Mouse (Mus musculus) erythroblast, embryonic 14.5 days (primary cell): ENCODE results near the gene 2310030G06Rik. TPM values are rescaled to one million over a fixed set of nuclear protein-coding genes. Genes with fewer than 3 reads are reported as not detected.

ENCODE experiments used
- H3K27me3 ChIP-seq: 2 replicates; pipeline ENCODE4 v1.6.1; 2012; ENCODE audit warnings: inconsistent platforms; ENCODE audit not compliant: control insufficient read depth
- H3K36me3 ChIP-seq: 2 replicates; pipeline ENCODE4 v1.6.1; 2012; ENCODE audit warnings: mild to moderate bottlenecking, inconsistent platforms; ENCODE audit not compliant: control insufficient read depth
- H3K4me1 ChIP-seq: 2 replicates; pipeline ENCODE4 v1.6.1; 2012; ENCODE audit warnings: inconsistent platforms; ENCODE audit not compliant: control insufficient read depth
- H3K4me3 ChIP-seq: replicated peaks from 2 replicates; pipeline ENCODE3; 2012; ENCODE audit warnings: moderate library complexity, mild to moderate bottlenecking, inconsistent platforms
- H3K9me3 ChIP-seq: 2 replicates; pipeline ENCODE4 v1.6.1; 2012; ENCODE audit warnings: low read length, inconsistent platforms, mixed read lengths; ENCODE audit not compliant: control insufficient read depth
- GATA1 ChIP-seq: IDR thresholded peaks from 2 replicates; pipeline ENCODE4 v1.6.1; 2012; ENCODE audit warnings: low read length, inconsistent platforms, mixed read lengths
- TAL1 ChIP-seq: IDR thresholded peaks from 3 replicates; pipeline ENCODE4 v1.6.1; 2012; ENCODE audit warnings: low read length, inconsistent platforms, mixed read lengths
- polyA plus RNA-seq: library from polyadenylated mRNA; stranded (reverse); fragments of >175 nt; gene quantifications from 2 replicates; pipeline ENCODE4 v1.2.3, GENCODE M21; 2012

Gene 2310030G06Rik
- polyA plus RNA-seq, 1 experiment = not detected

GRCm38 (mm10) chr9:50697706-50698041 is 48.7 kb downstream of the 2310030G06Rik start:
- H3K4me3 ChIP-seq = no peak overlapping the region
- peaks cover 84% of the 10 kb centered on the region for H3K27me3 ChIP-seq
- TF ChIP-seq GATA1 (no peak), TAL1 (no peak)
- H3K36me3 ChIP-seq = no peaks in the 10 kb centered on the region
- peaks cover 5% of the 10 kb centered on the region; the same call in 1 of the 2 replicates for H3K9me3 ChIP-seq
- peaks cover 3% of the 10 kb centered on the region for H3K4me1 ChIP-seq

GRCm38 (mm10) chr9:50696851-50697705 is 49.3 kb downstream of the 2310030G06Rik start:
- H3K36me3 ChIP-seq = no peaks in the 10 kb centered on the region
- peaks cover 3% of the 10 kb centered on the region for H3K4me1 ChIP-seq
- H3K4me3 ChIP-seq = no peak overlapping the region
- TF ChIP-seq TAL1 (no peak), GATA1 (no peak)
- peaks cover 5% of the 10 kb centered on the region; the same call in 1 of the 2 replicates for H3K9me3 ChIP-seq
- H3K27me3 ChIP-seq = peaks cover 82% of the 10 kb centered on the region

- Histone ChIP-seq H3K4me3 (no peak overlapping the region), H3K27me3 (peaks cover 63% of the 10 kb centered on the region), H3K4me1 (peaks cover 3% of the 10 kb centered on the region), H3K36me3 (no peaks in the 10 kb centered on the region), H3K9me3 (peaks cover 5% of the 10 kb centered on the region; the same call in 1 of the 2 replicates)
- no peak for TF ChIP-seq TAL1
- TF ChIP-seq GATA1 = no peak
Measured at GRCm38 (mm10) chr9:50695153-50695552, 51.2 kb downstream of the 2310030G06Rik start.

- H3K4me1 ChIP-seq = peaks cover 3% of the 10 kb centered on the region
- no peaks in the 10 kb centered on the region for H3K36me3 ChIP-seq
- H3K4me3 ChIP-seq = no peak overlapping the region
- peaks cover 3% of the 10 kb centered on the region; the same call in 1 of the 2 replicates for H3K9me3 ChIP-seq
- H3K27me3 ChIP-seq = peaks cover 47% of the 10 kb centered on the region
- TF ChIP-seq GATA1 (no peak), TAL1 (no peak)
Measured at GRCm38 (mm10) chr9:50693631-50694030, 52.7 kb downstream of the 2310030G06Rik start.

- Histone ChIP-seq H3K27me3 (peaks cover 40% of the 10 kb centered on the region), H3K36me3 (no peaks in the 10 kb centered on the region), H3K9me3 (no peaks in the 10 kb centered on the region), H3K4me1 (no peaks in the 10 kb centered on the region), H3K4me3 (peak overlapping the region; percentile 17)
- TF ChIP-seq TAL1 (no peak), GATA1 (no peak)
Measured at GRCm38 (mm10) chr9:50692626-50693580, 53.4 kb downstream of the 2310030G06Rik start.

Other genes starting within 250 kb of the 2310030G06Rik start
- gene Pts, start 217.8 kb downstream of the 2310030G06Rik start, polyA plus RNA-seq = 0.35 and 0.37 TPM in 2 replicates
- 0.09 TPM in 1 of 2 replicates, not detected in the other for gene Il18, start 191.7 kb downstream of the 2310030G06Rik start, polyA plus RNA-seq
- gene Bco2, start 191.4 kb downstream of the 2310030G06Rik start, polyA plus RNA-seq = not detected in 2 replicates
- gene Tex12, start 185.2 kb downstream of the 2310030G06Rik start, polyA plus RNA-seq = not detected in 2 replicates
- 1.3 and 2.3 TPM in 2 replicates for gene Sdhd, start 142.7 kb downstream of the 2310030G06Rik start, polyA plus RNA-seq
- 3.3 and 4.0 TPM in 2 replicates for gene Timm8b, start 142.6 kb downstream of the 2310030G06Rik start, polyA plus RNA-seq
- 0.18 TPM in 1 of 2 replicates, not detected in the other for gene Pih1d2, start 129.2 kb downstream of the 2310030G06Rik start, polyA plus RNA-seq
- gene Nkapd1, start 129.1 kb downstream of the 2310030G06Rik start, polyA plus RNA-seq = 0.12 and 0.25 TPM in 2 replicates
- gene Dlat, start 86.8 kb downstream of the 2310030G06Rik start, polyA plus RNA-seq = 1.2 and 1.3 TPM in 2 replicates
- gene Dixdc1, start 7.0 kb downstream of the 2310030G06Rik start, polyA plus RNA-seq = not detected in 2 replicates
- not detected in 2 replicates for gene Cryab, start 4.8 kb upstream of the 2310030G06Rik start, polyA plus RNA-seq
- gene Hspb2, start 5.8 kb upstream of the 2310030G06Rik start, polyA plus RNA-seq = not detected in 2 replicates
- 0.13 and 0.22 TPM in 2 replicates for gene Fdxacb1, start 21.7 kb upstream of the 2310030G06Rik start, polyA plus RNA-seq
- 0.22 and 0.31 TPM in 2 replicates for gene Alg9, start 28.5 kb upstream of the 2310030G06Rik start, polyA plus RNA-seq
- 0.38 and 0.41 TPM in 2 replicates for gene 1110032A03Rik, start 29.0 kb upstream of the 2310030G06Rik start, polyA plus RNA-seq
- gene Ppp2r1b, start 98.8 kb upstream of the 2310030G06Rik start, polyA plus RNA-seq = 0.75 and 0.92 TPM in 2 replicates